Mouse (Mus musculus): ENCODE measurements around the gene Fbxo17.

DNA sequence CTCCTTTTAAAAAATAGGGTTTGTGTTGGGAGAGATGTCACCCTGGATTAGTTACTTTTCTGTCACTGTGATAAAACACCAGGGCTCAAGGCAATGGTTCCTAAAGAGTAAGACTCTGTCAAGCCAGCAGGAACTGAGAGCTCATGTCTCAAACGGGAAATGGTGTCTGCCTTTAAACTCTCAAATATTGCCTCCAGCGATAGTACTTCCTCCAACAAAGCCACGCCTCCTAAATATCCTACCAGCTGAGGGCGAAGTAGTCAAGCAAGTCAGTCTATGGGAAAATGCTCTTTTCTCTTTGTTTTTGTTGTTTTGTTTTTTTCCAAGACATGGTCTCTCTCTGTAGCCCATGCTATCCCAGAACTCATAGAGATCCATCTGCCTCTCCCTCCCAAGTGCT is 45.4 kb upstream of the Fbxo17 start:
- TF ChIP-seq CTCF (IDR thresholded peaks at IDR 0.05; ENCODE audit: control insufficient read depth, insufficient read depth, low read length) (no peak), POLR2A (IDR thresholded peaks at IDR 0.05; ENCODE audit: borderline replicate concordance, control insufficient read depth, low read depth, low read length) (no peak)

All from bone marrow, adult 2 months (tissue).